Mouse (Mus musculus) CH12.LX (cell line): Measurements from ENCODE around the gene Sgpl1. TPM values are rescaled to one million over a fixed set of nuclear protein-coding genes. Genes with fewer than 3 reads are reported as not detected.

Source experiments
- DNase-seq: peaks from one replicate; pipeline ENCODE4 v3.0.0-alpha.2; 2013; ENCODE audit errors: extremely low read depth
- H3K27ac ChIP-seq: 2 replicates; pipeline ENCODE4 v1.5.1; 2012; ENCODE audit warnings: low read depth, mild to moderate bottlenecking, control low read depth, moderate library complexity; ENCODE audit not compliant: insufficient read depth
- H3K27me3 ChIP-seq: replicated peaks from 2 replicates; pipeline ENCODE3; 2012; ENCODE audit warnings: inconsistent platforms
- H3K36me3 ChIP-seq, 2 experiments: replicated peaks in 1 of 2; 2 replicates each; pipeline versions ENCODE3 to v1.6.1; 2012; ENCODE audit warnings: inconsistent platforms in 1 of 2, low read length in 1 of 2, mild to moderate bottlenecking in 1 of 2, mixed read lengths in 1 of 2, moderate library complexity in 1 of 2; ENCODE audit not compliant: control insufficient read depth in 1 of 2, insufficient read depth in 1 of 2
- H3K4me1 ChIP-seq, 2 experiments: 2 replicates each; pipeline ENCODE4 v1.6.1; 2012; ENCODE audit warnings: inconsistent platforms in 1 of 2, moderate library complexity in 1 of 2; ENCODE audit not compliant: insufficient read depth in 2 of 2, control insufficient read depth in 1 of 2
- H3K4me2 ChIP-seq: 2 replicates; pipeline ENCODE4 v1.6.1; 2012; ENCODE audit warnings: low read depth, mild to moderate bottlenecking, control low read depth; ENCODE audit not compliant: poor library complexity, insufficient read depth, severe bottlenecking
- H3K4me3 ChIP-seq, 3 experiments: fragments of 150-350 bp in 1 of 3; sonication (generic) in 1 of 3; replicated peaks in 1 of 3; 2 replicates each; pipeline versions ENCODE3 to v1.5.1; 2011 to 2012; ENCODE audit warnings: low read depth in 2 of 3, low read length in 2 of 3, mild to moderate bottlenecking in 2 of 3, moderate library complexity in 2 of 3, control low read depth in 1 of 3, improper control_type of control experiment in 1 of 3, inconsistent platforms in 1 of 3, mixed read lengths in 1 of 3; ENCODE audit not compliant: poor library complexity in 1 of 3
- H3K79me2 ChIP-seq: replicated peaks from 2 replicates; pipeline ENCODE4 v1.6.1; 2012; ENCODE audit warnings: mild to moderate bottlenecking, moderate library complexity; ENCODE audit not compliant: control insufficient read depth, poor library complexity, insufficient read depth, severe bottlenecking; ENCODE audit errors: extremely low read depth
- H3K9ac ChIP-seq: 2 replicates; pipeline ENCODE4 v1.6.1; 2012; ENCODE audit warnings: low read depth, mild to moderate bottlenecking, control low read depth, moderate library complexity; ENCODE audit not compliant: insufficient read depth
- H3K9me3 ChIP-seq: replicated peaks from 2 replicates; pipeline ENCODE3; 2012; ENCODE audit warnings: low read length, inconsistent platforms, mixed read lengths
- BHLHE40 ChIP-seq: IDR thresholded peaks from 2 replicates; pipeline ENCODE4 v1.6.1; 2011; ENCODE audit warnings: mild to moderate bottlenecking, low read depth, low read length, improper control_type of control experiment
- CHD1 ChIP-seq: IDR thresholded peaks from 2 replicates; pipeline ENCODE4 v1.6.1; 2012; ENCODE audit warnings: low read depth, low read length, improper control_type of control experiment, inconsistent platforms
- CHD2 ChIP-seq: IDR thresholded peaks from 2 replicates; pipeline ENCODE4 v1.6.1; 2011; ENCODE audit warnings: low read length, improper control_type of control experiment
- CTCF ChIP-seq, 2 experiments: IDR thresholded peaks in 1 of 2; conservative IDR thresholded peaks in 1 of 2; 2 replicates each; pipeline ENCODE4 v1.5.1; 2011 to 2012; ENCODE audit warnings: low read depth in 2 of 2, low read length in 2 of 2, improper control_type of control experiment in 1 of 2, inconsistent platforms in 1 of 2, mild to moderate bottlenecking in 1 of 2, moderate library complexity in 1 of 2
- E2F4 ChIP-seq: IDR thresholded peaks from 2 replicates; pipeline ENCODE4 v1.6.1; 2011; ENCODE audit warnings: low read depth, low read length, improper control_type of control experiment; ENCODE audit not compliant: insufficient replicate concordance
- ELF1 ChIP-seq: IDR thresholded peaks from 2 replicates; pipeline ENCODE4 v1.6.1; 2014; ENCODE audit warnings: low read depth, mild to moderate bottlenecking, inconsistent platforms, low read length, improper control_type of control experiment
- EP300 ChIP-seq: IDR thresholded peaks from 2 replicates; pipeline ENCODE4 v1.6.1; 2011; ENCODE audit warnings: low read length, improper control_type of control experiment
- ETS1 ChIP-seq: conservative IDR thresholded peaks from 2 replicates; pipeline ENCODE4 v1.6.1; 2012; ENCODE audit warnings: low read depth, mild to moderate bottlenecking, inconsistent platforms, low read length, improper control_type of control experiment, moderate library complexity
- GABPA ChIP-seq: IDR thresholded peaks from 2 replicates; pipeline ENCODE4 v1.6.1; 2012; ENCODE audit warnings: low read depth, low read length, improper control_type of control experiment, inconsistent platforms; ENCODE audit not compliant: insufficient replicate concordance
- HCFC1 ChIP-seq: IDR thresholded peaks from 2 replicates; pipeline ENCODE4 v1.6.1; 2012; ENCODE audit warnings: low read depth, mild to moderate bottlenecking, inconsistent platforms, low read length, improper control_type of control experiment
- IRF4 ChIP-seq: IDR thresholded peaks from 2 replicates; pipeline ENCODE4 v1.6.1; 2014; ENCODE audit warnings: low read depth, mild to moderate bottlenecking, inconsistent platforms, low read length, improper control_type of control experiment
- JUN ChIP-seq: IDR thresholded peaks from 2 replicates; pipeline ENCODE4 v1.6.1; 2011; ENCODE audit warnings: low read depth, mild to moderate bottlenecking, low read length, improper control_type of control experiment, moderate library complexity; ENCODE audit not compliant: insufficient read depth
- JUND ChIP-seq: conservative IDR thresholded peaks from 2 replicates; pipeline ENCODE4 v1.6.1; 2011; ENCODE audit warnings: low read depth, low read length, improper control_type of control experiment
- KAT2A ChIP-seq: IDR thresholded peaks from 2 replicates; pipeline ENCODE4 v1.6.1; 2012; ENCODE audit warnings: low read length, improper control_type of control experiment, inconsistent platforms; ENCODE audit not compliant: insufficient replicate concordance
- MAFK ChIP-seq: IDR thresholded peaks from 2 replicates; pipeline ENCODE4 v1.6.1; 2011; ENCODE audit warnings: low read length, improper control_type of control experiment; ENCODE audit not compliant: insufficient replicate concordance
- MAX ChIP-seq: IDR thresholded peaks from 2 replicates; pipeline ENCODE4 v1.6.1; 2011; ENCODE audit warnings: low read length, improper control_type of control experiment
- MAZ ChIP-seq: IDR thresholded peaks from 2 replicates; pipeline ENCODE4 v1.6.1; 2012; ENCODE audit warnings: low read depth, mild to moderate bottlenecking, inconsistent platforms, low read length, improper control_type of control experiment, moderate library complexity
- MEF2A ChIP-seq: IDR thresholded peaks from 2 replicates; pipeline ENCODE4 v1.6.1; 2014; ENCODE audit warnings: low read depth, mild to moderate bottlenecking, inconsistent platforms, low read length, improper control_type of control experiment, borderline replicate concordance
- MXI1 ChIP-seq: IDR thresholded peaks from 2 replicates; pipeline ENCODE4 v1.6.1; 2011; ENCODE audit warnings: mild to moderate bottlenecking, low read depth, low read length, improper control_type of control experiment
- MYC ChIP-seq: IDR thresholded peaks from 2 replicates; pipeline ENCODE4 v1.6.1; 2011; ENCODE audit warnings: low read depth, mild to moderate bottlenecking, improper control_type of control experiment, low read length
- NELFE ChIP-seq: IDR thresholded peaks from 2 replicates; pipeline ENCODE4 v1.6.1; 2011; ENCODE audit warnings: low read depth, low read length, improper control_type of control experiment
- NRF1 ChIP-seq: IDR thresholded peaks from 2 replicates; pipeline ENCODE4 v1.6.1; 2014; ENCODE audit warnings: low read depth, mild to moderate bottlenecking, inconsistent platforms, low read length, improper control_type of control experiment, moderate library complexity
- PAX5 ChIP-seq: IDR thresholded peaks from 2 replicates; pipeline ENCODE4 v1.6.1; 2012; ENCODE audit warnings: low read length, inconsistent platforms, mixed read lengths
- POLR2AphosphoS2 ChIP-seq: IDR thresholded peaks from 2 replicates; pipeline ENCODE4 v1.6.1; 2011; ENCODE audit warnings: low read depth, low read length, improper control_type of control experiment
- RAD21 ChIP-seq: IDR thresholded peaks from 2 replicates; pipeline ENCODE4 v1.6.1; 2011; ENCODE audit warnings: low read depth, mild to moderate bottlenecking, low read length, improper control_type of control experiment, moderate library complexity
- RCOR1 ChIP-seq: conservative IDR thresholded peaks from 2 replicates; pipeline ENCODE4 v1.6.1; 2012; ENCODE audit warnings: low read depth, mild to moderate bottlenecking, inconsistent platforms, low read length, improper control_type of control experiment
- SIN3A ChIP-seq: IDR thresholded peaks from 2 replicates; pipeline ENCODE4 v1.6.1; 2012; ENCODE audit warnings: low read length, improper control_type of control experiment, inconsistent platforms
- SMC3 ChIP-seq: IDR thresholded peaks from 2 replicates; pipeline ENCODE4 v1.6.1; 2011; ENCODE audit warnings: low read depth, low read length, improper control_type of control experiment
- TBP ChIP-seq: conservative IDR thresholded peaks from 2 replicates; pipeline ENCODE4 v1.6.1; 2011; ENCODE audit warnings: low read depth, low read length, improper control_type of control experiment
- TCF12 ChIP-seq: IDR thresholded peaks from 2 replicates; pipeline ENCODE4 v1.6.1; 2014; ENCODE audit warnings: low read depth, mild to moderate bottlenecking, inconsistent platforms, low read length, improper control_type of control experiment
- UBTF ChIP-seq: IDR thresholded peaks from 2 replicates; pipeline ENCODE4 v1.6.1; 2012; ENCODE audit warnings: low read depth, mild to moderate bottlenecking, inconsistent platforms, low read length, improper control_type of control experiment, moderate library complexity
- USF1 ChIP-seq: IDR thresholded peaks from 2 replicates; pipeline ENCODE4 v1.6.1; 2014; ENCODE audit warnings: low read depth, mild to moderate bottlenecking, inconsistent platforms, low read length, improper control_type of control experiment
- USF2 ChIP-seq: conservative IDR thresholded peaks from 2 replicates; pipeline ENCODE4 v1.6.1; 2011; ENCODE audit warnings: low read depth, low read length, improper control_type of control experiment
- ZC3H11A ChIP-seq: IDR thresholded peaks from 2 replicates; pipeline ENCODE4 v1.6.1; 2012; ENCODE audit warnings: low read depth, mild to moderate bottlenecking, inconsistent platforms, low read length, improper control_type of control experiment
- ZKSCAN1 ChIP-seq: IDR thresholded peaks from 2 replicates; pipeline ENCODE4 v1.6.1; 2012; ENCODE audit warnings: low read depth, inconsistent platforms, low read length, improper control_type of control experiment, borderline replicate concordance
- ZMIZ1 ChIP-seq: IDR thresholded peaks from 2 replicates; pipeline ENCODE4 v1.6.1; 2012; ENCODE audit warnings: low read depth, mild to moderate bottlenecking, inconsistent platforms, low read length, improper control_type of control experiment
- ZNF384 ChIP-seq: IDR thresholded peaks from 2 replicates; pipeline ENCODE4 v1.6.1; 2012; ENCODE audit warnings: low read depth, low read length, improper control_type of control experiment, inconsistent platforms
- dilution Hi-C: fragments of 300-500 bp; cut with MboI; formaldehyde crosslinking; loops from 2 replicates; pipeline ENCODE4 v1.14.3; 2020; ENCODE audit warnings: low sequenced_read_pairs; ENCODE audit not compliant: extremely low pct_unique_long_range_greater_than_20kb, extremely low pct_ligation_motif_present
- in situ Hi-C: fragments of 300-500 bp; cut with MboI; formaldehyde crosslinking; loops from 3 replicates; pipeline ENCODE4 v1.14.3; 2019; ENCODE audit warnings: low sequenced_read_pairs, low pct_ligation_motif_present, low pct_unique_long_range_greater_than_20kb, mixed read lengths
- polyA plus RNA-seq: library from polyadenylated mRNA; unstranded; fragments of >175 nt; gene quantifications from 2 replicates; pipeline ENCODE4 v1.2.1, GENCODE M21; 2012; ENCODE audit warnings: low read depth; ENCODE audit not compliant: insufficient read length
- total RNA-seq, 2 experiments: library from RNA; depleted of rRNA; stranded (reverse); fragments of 300-350 nt in 1 of 2; fragments of >200 nt in 1 of 2; gene quantifications; 2 replicates each; pipeline ENCODE4 v1.2.3; 2012 to 2014

The Sgpl1 gene
- 40.6 and 48.3 TPM in 2 replicates for total RNA-seq (2012; rRNA removed)
- total RNA-seq (2014; rRNA removed) = 52.1 and 56.6 TPM in 2 replicates
- polyA plus RNA-seq = 55.4 and 57.2 TPM in 2 replicates

- peak within 1 kb of the TSS; percentile 58 for H3K4me2 ChIP-seq
- dilution Hi-C loops (no loop called here), in situ Hi-C loops (no loop called here)
- peaks cover 3 to 41% of the 10 kb centered on the region in 2 experiments; a peak in 3 of 4 replicates for H3K4me1 ChIP-seq
- peaks cover 0 to 10% of the 10 kb centered on the region in 2 experiments for H3K36me3 ChIP-seq
- peak within 1 kb of the TSS; percentile 78 to 94 (median 87) for H3K4me3 ChIP-seq
- H3K79me2 ChIP-seq = peaks cover 14% of the 10 kb centered on the region
- DNase-seq = peak; percentile 85
- no peaks in the 10 kb centered on the region for H3K27me3 ChIP-seq
- no peaks in the 10 kb centered on the region for H3K9me3 ChIP-seq
- H3K9ac ChIP-seq = peak within 1 kb of the TSS; percentile 75
- peak within 1 kb of the TSS; percentile 34 for H3K27ac ChIP-seq
- TF ChIP-seq MYC = no peak
- peak; percentile 26 for TF ChIP-seq USF1
- no peak for TF ChIP-seq JUND
- TF ChIP-seq SIN3A = peak; percentile 78
- peak; percentile 91 for TF ChIP-seq BHLHE40
- peak; percentile 40; the same call in 1 of the 2 replicates for TF ChIP-seq ETS1
- TF ChIP-seq SMC3 = peak; percentile 32
- TF ChIP-seq NELFE = peak; percentile 78
- TF ChIP-seq ZMIZ1 = peak; percentile 90
- TF ChIP-seq CHD2 = no peak
- TF ChIP-seq TCF12 = peak; percentile 83
- no peak for TF ChIP-seq ZNF384
- TF ChIP-seq MXI1 = peak; percentile 55; the same call in 1 of the 2 replicates
- TF ChIP-seq MEF2A = peak; percentile 48; the same call in 1 of the 2 replicates
- TF ChIP-seq IRF4 = 0 out of 2 replicates have a peak, but pooled peaks have one; percentile 46
- peak; percentile 59 for TF ChIP-seq NRF1
- TF ChIP-seq ZC3H11A = no peak
- TF ChIP-seq POLR2AphosphoS2 = peak; percentile 54; the same call in 1 of the 2 replicates
- no peak for TF ChIP-seq CHD1
- no peak for TF ChIP-seq USF2
- no peak for TF ChIP-seq MAFK
- no peak for TF ChIP-seq E2F4
- no peak for TF ChIP-seq ZKSCAN1
- TF ChIP-seq JUN = no peak
- TF ChIP-seq MAX = no peak
- TF ChIP-seq KAT2A = 0 out of 2 replicates have a peak, but pooled peaks have one; percentile 24
- no peak for TF ChIP-seq EP300
- TF ChIP-seq TBP = no peak
- TF ChIP-seq GABPA = no peak
- TF ChIP-seq RCOR1 = 0 out of 2 replicates have a peak, but pooled peaks have one; percentile 28
- peak; percentile 95 for TF ChIP-seq ELF1
- no peak for TF ChIP-seq PAX5
- peak; percentile 18 to 77; a peak in 3 of 4 replicates for TF ChIP-seq CTCF (conservative IDR thresholded peaks at IDR 0.05 in 1 of 2, IDR thresholded peaks at IDR 0.05 in 1 of 2; ENCODE audit: low read depth in 2 of 2, low read length in 2 of 2)
- TF ChIP-seq HCFC1 = no peak
- TF ChIP-seq RAD21 = peak; percentile 24
- peak; percentile 62; the same call in 1 of the 2 replicates for TF ChIP-seq MAZ
- TF ChIP-seq UBTF = peak; percentile 95
Measured at GRCm38 (mm10) chr10:61147157-61148040, at the start of gene Sgpl1. Sgpl1 (minus strand) TSS chr10:61147703.
